Mouse (Mus musculus) layer of hippocampus, adult 9-10 months (tissue): Measurements from ENCODE around the gene Nup210.
"Not testable (repeated sequence)": the region's sequence is repeated elsewhere in the genome, so short reads cannot be mapped to it uniquely, and the experiment has no call there.

ENCODE experiments used
- DNase-seq: peaks from one replicate; pipeline ENCODE4 v3.0.0; 2022; ENCODE audit warnings: low spot score

Nup210 gene

DNA sequence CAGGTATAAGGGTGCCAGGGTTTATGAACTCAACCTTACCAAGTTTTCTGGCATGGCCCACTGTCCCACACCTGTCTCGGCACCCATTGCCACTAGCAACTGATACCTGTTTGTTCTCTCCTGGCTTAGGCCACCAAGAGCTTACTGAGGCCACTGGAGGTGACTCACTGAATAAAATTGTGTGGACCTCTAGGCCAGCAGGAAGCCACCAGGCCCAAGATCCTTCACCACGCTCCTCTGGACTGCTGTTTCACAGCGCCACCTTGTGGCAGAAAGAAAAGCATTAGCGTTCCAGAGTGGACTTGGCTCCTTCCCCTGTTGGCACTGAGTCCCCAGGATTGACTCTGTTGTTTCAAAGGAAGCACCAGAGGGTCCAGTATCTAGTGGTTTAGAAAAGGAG, 23.2 kb upstream of the Nup210 start:
- no peak for DNase-seq

DNA sequence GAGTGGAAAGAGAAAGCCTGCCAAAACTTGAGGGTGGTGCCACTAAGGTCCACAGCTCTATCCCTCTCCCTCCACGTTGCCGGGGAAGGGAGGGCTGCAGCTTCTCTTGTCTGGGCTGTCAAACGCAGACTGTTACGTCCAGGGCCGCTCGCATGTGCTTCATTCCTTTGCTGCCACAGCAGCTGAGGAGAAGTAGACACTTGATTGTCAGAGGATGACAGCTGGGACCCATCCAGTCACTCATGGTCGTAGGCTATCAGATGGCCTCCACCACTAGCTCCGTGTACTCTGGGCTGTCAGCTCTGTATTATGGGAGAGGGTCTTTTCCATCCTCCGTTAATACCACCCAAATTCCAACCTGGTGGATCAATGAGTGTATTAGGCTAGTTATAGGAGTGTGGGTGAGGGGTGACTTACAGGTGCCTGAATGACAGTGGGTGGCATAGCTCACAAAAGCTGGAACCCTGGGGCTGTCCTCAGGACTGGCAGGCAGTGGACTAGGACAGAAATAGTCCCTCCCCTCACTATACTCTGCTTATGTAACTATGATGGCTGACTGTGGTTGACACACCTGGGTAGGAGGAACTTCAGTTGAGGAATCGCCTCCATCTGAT, 20.8 kb upstream of the Nup210 start:
- no peak for DNase-seq

DNA sequence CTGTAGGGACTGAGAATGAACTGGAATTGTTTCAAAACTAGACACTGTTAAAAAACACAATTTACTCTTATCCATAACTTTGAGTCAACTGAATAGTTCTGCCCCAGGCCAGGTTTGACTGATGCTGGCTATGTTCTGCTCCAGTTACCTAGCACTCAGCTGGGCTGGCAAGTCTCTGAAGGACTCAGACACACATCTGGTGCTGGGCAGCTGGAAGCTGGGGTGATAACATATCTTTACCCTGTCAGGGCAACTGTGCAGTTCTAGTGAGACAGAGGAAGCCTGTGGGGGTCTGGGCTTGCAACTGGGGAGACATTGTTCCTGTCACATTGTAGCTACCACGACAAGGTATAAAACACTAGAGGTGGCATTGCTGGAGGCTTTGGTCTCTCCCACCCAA, 14.2 kb upstream of the Nup210 start:
- no peak for DNase-seq

DNA sequence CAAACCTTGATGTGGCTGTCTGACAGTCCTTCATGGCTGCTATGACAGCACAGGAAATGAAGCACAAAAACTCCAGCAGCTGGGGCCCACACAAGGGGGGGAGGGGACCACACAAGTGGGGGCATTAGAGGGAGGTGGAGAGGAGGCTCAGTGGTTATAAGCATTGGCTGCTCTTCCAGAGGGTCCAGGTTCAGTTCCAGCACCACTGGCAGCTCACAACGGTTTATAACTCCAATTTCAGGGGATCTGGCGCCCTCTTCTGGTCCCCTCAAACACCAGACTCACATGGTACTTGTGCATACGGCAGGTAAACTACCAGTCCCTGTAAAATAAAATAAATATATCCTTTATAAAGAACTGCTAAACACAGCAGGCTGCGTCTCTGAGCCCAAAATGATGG, 12.4 kb upstream of the Nup210 start:
- no peak for DNase-seq

DNA sequence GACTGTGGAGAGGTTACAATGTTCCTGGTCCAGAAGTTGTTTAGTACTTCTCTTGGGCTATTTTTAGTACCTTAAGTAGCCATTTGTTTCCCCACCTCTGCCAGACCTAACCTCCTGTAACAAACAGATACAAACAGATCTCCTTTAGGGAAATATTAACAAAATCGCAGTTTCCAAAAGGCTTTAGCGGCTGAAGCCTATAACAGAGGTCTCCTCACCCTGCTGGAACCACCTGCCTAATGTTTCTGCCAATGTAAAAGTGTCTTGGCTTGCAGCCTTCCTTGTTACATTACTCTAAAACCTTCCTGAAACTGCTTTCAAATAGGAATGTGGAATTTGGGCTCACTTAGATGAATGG, 8.6 kb upstream of the Nup210 start:
- no peak for DNase-seq

DNA sequence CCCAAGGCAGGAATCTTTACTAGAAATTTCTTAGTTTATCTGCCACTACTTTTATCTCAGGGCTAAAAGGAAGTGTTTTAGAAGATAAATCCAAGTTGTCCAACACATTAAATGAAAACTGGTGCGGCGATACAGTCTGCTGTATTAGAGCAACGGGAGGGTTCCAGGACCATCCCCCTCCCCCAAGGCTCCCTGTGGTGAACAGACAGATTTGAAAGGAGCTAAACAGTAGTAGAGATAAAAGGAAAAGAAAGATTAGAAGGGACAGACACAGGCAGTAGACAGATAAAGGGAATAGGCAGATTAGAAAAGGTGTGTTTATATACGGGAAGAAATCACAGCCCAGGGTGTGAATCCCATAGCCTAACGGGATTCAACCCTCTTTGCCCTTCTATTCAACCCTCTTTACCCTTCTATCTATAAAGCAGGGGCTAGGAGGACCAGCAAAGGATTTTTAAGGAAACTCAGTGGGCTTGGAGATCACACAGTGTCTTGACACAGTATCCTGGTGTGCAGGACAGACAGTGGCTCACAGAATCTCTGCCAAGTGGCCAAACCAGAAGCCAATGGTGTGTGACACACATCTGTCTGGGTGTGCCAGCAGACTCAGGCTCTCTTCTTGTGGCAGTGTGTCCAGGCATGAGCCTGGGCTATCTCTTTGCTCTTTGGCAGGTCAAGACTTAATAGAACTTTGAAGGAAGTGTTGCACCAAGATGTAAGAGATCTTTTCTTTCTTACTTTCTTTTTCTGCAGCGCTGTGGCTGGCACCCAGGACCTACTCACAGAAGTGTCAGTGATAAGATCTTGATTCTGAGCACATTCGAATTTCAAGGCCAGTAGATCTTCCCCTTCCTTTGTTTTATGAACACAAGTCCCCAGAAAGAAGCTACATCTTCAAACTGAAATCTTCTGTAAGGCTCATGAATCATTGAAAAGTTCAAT, 7.9 kb upstream of the Nup210 start:
- DNase-seq = no peak

DNA sequence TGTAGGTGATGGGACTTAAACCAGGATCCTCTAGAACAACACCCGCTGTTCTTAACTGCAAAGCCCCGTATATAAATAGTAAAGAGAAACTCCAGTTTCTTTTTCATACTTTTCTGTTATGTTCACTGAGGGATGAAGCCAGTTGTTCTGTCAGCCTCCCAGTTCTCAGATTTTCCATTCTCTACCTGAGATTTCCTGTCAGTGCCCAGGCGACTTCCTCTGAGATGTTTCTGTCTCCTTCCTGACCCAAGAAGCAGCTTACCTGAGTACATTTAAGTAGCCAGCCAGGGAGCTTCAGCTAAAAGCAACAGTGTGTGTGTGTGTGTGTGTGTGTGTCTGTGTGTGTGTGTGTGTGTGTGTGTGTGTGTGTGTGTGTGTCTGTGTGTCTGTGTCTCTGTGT, 6.8 kb upstream of the Nup210 start:
- no peak for DNase-seq

DNA sequence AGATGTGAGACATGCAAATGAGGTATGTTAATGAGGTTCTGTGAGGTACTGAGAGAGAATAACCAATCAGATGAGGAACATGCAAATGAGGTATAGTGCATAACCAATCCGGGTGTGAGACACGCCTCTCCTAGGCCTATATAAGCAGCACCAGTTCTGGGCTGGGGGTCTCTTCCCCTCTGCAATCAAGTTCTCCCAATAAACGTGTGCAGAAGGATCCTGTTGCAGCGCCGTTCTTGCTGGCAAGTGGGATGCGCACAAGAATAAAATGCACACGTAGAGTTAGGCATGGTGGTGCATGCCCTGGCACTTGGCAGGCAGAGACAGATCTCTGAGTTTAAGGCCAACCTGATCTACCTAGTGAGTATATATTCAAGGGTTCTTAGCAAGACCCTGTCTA, 4.5 kb upstream of the Nup210 start:
- not testable (repeated sequence) for DNase-seq

DNA sequence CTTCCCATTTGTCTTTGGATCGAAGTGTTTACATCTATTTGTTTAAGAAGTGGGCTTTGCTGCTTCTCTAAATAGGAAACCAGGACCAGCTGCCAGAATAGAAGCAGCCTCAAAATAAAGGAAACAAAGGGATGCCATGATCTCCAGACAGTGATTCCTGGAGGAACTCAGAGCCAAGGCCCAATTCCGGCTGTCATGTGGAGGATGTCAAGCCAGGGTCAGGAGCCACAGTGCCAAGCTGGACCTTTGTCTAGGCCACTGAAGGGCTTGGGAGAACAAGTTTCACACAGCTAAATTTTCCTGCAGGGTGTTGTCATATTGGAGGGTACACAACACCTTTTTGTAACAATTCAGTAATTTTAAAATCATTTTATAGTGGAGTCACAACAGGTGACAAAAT, 3.6 kb upstream of the Nup210 start:
- no peak for DNase-seq

DNA sequence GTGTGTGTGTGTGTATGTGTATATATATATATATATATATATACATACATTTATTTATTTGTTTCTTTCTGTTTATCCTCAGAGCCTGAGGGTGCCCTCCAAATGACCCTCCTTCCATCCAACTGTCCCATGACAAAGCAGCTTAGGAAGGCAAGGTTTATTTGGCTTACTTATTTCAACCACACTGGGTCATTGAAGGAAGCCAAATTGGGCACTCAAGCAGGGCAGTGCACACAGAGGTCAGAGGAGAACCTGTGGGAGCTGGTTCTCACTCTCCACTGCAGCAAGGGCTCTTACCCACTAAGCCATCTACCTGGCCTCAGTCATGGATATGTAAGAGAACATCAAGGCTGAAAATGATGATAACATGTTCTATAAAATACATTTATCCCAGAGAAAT, 1.9 kb upstream of the Nup210 start:
- DNase-seq = no peak

DNA sequence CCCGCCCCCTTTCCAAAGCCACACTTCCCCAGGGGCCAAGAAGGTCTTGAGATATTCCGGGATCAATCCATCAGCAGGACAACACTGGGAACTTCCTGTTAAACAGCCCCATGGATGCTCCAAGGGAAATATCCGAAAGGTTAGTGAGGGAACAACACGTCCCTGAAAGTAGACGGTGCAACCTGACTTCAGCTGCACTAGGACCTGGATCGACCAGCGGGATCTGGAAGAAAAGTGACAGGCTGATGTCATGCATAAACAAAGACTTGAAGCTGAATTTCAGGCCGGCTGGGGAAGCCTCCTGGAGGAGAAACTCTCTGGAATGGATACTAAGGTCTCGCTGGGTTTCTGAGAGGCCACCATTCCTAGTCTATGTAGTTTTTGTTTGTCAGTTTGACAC, 520 bp upstream of the Nup210 start:
- no peak for DNase-seq

DNA sequence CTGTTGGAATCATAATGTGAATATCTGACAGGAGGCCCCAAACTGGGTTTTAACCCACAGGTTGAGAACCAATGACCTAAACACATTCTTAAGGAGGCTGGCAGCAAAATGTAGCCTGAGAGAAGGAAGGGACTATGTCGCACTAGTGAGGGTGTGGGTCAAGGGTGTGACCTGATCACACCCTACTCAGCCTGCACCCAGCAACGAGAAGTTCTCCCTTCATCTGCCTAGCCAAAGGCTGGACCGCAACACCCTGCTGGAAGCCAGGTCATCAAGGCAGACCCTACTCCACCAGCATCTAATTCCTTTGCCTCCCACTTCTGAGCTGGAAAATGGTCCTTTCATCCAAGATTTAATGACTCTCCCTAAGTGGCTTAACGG, 776 bp downstream of the Nup210 start:
- DNase-seq = no peak

DNA sequence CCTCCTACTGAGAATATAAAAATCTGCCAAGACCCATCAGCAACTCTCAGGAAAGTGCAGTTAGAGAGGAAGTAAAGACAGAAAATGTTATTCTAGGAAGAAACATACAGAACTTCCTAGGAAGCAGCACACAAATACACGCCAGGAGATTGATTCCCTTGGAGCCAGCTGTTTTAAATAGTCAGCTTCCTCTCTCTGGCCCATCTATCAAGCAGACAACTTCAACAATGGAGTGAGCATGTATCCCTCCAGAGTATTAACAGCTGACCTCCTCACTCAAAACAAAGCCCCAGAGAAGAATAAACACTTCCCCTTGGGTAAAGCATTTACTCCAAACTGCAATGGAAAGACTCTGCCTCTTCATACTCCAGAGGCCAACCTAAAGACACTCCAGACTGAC, 1.5 kb downstream of the Nup210 start:
- no peak for DNase-seq

DNA sequence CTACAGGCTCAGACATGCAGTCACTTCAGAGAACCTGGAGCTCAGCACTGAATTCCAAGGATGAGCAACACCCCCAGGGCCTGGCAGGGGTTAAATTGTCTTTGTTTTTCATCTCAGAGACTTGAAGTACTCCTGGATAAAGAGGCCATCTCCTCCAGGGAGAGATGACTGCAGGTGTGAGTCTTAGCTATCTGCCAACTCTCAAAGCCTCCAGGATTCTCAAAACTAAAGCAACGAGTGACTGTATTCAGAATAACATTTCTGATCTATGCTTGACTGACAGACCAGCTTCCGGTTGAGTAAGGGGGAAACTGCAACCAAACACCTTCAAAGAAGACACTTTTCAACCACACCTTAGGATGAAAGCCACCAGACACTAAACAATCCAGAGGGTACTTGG, 1.9 kb downstream of the Nup210 start:
- DNase-seq = no peak

DNA sequence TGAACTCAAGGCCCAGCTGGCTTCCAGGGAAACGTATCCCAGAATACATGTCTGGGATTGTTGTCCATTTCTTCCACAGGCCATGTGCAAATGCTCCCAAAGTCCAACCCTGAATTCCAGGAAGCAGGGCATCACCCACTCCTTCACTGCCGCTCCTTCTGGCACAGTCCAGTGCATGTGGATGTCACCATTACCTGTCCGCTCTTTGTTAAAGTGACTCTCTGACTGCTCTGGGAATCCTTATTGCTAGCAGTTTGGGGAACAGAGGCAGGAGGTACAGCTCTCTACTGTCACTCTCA, 4.7 kb downstream of the Nup210 start:
- DNase-seq = no peak

DNA sequence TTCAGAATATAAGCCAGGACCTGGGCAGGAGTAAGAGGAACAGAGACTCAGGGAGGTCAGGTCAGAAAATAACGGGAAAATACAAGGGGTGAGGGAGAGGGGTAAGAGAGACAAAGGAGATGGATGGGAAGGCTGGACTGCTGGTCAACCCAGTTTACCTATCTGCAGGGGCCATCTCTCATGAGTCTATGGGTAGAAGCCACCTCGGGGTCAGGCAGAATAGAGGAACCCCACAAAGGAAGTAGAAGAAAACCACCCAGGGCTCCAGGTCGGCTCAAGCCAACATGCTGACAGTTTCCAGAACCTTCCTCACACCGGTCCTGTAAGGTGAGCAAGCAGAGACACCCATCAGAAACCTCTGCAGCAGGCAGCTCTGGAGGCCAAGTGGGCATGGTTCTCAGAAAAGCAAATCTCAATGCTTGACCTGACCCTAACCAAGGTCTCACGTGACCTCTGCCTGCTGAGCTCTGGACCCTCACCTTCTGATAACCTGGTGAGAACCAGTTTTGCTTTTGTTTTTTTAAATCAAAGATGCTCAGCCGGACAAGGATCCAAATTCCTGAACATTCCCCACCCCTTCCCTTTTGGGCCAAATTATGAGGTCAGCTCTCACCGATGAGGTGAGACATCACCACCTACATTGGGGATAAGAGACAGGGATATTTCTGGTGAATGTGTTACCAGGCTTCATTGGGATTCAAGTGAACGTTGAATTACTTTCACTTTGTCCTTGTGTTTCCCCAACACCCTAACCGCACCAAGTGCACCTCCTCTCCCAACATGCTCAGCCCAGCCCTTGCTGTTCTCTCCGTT, 5.3 kb downstream of the Nup210 start:
- no peak for DNase-seq

DNA sequence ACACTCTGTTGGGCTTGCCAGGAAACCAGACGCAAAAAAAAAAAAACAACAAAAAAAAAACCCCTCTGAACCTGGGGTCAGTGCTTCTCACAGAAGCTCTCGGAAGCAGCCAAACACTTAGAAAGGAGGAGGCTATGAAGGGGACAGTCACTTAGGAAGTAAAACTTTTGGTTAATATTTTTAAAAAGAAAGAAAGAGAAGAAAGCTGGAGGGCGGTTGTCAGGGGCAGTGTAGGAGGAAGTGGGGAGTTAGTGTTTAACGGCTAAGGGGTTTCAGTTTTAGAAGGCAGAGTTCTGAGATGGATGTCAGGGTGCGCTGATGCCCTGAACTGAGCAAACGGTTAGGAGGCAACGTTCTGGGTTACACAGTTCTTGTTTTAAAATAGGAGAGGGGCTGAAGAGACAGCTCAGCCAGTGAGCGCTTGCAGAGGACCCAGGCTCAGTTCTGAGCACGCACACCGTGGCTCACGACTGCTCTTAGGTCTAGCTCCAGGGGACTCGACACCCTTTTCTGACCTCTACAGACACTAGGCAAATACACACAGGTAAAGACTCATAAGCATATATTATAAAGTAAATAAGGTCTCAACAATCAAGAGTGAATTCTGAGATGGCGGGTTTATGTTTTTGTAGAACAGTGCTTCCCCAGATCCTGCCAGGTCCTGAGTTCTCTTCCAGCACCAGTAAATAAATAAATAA, 6.2 kb downstream of the Nup210 start:
- DNase-seq = no peak

DNA sequence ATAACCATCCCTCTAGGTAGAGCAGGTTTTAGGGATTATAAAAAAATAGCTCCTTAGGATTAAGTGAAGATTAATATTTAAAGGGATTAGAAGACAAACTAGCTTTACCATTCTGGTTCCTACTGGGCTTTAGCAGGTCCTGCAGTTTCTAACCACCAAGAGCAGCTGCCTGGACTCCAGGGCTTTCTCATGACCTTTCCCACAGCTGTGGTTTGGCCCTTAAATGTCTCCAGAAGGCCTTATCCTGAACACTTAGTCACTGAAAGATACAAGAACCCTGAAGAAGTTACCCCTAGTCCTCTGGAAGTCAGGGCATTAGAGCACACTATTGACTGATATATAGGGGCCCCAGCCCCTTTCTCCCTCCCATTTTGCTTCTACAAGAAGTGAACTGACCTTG, 7.1 kb downstream of the Nup210 start:
- DNase-seq = no peak

DNA sequence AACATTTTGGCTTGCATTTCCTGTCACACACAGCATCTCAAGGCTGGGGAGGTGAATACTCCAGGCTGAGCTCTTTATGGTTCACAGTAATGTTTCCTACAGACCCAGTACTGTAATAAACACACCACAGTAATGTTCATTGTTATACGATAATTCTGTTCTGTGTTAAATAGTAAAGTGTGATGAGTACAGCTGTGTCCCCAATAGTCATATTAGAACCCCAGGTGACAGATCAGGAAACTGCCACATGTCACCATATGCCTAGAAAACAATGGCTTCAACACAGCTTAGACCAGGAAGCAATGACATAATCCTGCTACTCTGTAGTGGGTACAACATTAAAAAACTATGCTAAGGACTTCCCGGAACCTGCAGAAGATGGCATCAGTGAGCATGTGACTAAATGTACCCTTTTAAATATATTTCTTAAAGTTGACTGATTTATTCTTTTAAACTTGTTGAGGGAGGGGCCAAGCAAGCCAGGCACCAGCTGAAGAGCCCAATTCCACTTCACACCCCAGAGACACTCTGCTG, 7.6 kb downstream of the Nup210 start:
- no peak for DNase-seq

DNA sequence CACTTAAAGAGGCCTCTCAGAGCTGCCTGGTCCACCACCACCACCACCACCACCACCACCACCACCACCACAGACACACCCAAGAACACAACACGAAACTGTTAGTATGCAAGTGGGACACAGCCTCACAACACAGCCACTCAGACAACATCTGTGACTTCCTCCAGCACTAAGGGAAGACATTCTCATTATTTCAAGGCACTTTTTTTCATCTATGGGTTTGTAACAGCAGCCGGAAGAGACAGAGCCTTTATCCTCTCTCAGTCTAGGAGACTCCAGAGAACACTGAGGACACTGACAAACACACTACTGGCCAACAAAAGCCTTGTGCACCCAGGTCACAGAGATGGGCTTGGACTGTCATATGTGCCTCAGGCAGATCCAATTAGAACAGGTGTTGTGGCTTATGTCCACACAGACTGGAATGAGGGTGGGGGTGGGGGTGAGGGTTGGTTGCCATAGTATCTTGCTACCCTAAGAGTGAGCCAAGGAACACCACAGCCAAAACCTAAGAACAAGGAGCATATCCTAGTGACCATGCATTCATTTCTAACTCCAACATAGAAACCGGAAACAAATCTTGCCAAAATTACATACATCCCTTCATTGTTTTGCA, 8.2 kb downstream of the Nup210 start:
- DNase-seq = no peak

DNA sequence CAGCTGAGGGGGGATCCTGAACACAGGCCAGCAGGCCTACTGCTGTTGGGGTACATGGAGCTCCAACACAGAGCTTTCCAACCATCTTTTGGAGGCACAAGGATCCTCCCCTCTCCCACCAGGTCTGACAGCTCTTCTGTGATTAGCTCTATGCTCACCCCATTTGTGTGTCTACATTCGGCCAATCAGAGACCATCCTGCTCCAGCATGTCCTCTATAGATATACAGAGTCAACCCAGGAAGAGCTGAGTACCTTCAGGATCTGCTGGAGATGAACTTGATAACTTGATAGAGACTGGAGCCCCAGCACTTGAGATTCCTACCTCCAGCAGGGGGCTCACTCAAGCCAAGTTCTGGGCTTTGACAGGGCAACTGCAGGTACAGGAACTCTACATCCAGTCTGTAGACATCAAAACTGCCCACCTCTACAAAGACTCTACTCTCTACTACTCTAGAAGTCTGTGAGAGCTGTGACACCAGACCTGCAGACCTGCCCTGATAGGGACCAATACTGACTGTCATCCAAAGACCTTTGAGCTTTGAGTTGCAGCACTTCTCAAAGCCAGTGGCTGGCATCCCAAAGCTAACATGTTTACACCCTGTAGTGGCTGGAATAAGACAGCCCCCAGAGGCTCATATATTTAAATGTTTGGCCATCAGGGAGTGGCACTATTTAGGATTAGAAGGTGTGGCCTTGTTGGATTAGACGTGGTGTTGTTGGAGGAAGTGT, 11.1 kb downstream of the Nup210 start:
- no peak for DNase-seq
